Mouse (Mus musculus) brain, embryonic 14.5 days (tissue): ENCODE measurements around the gene Ccdc6.

Source experiments
- CTCF ChIP-seq: fragments of 200-500 bp; IDR thresholded peaks from 2 replicates; pipeline ENCODE4 v1.5.1; 2012; ENCODE audit warnings: inconsistent platforms, mild to moderate bottlenecking, moderate library complexity, borderline replicate concordance; ENCODE audit not compliant: insufficient read depth, insufficient read length; ENCODE audit errors: extremely low read depth
- POLR2A ChIP-seq: fragments of 200-500 bp; IDR thresholded peaks from 2 replicates; pipeline ENCODE4 v1.6.1; 2012; ENCODE audit warnings: mild to moderate bottlenecking, inconsistent platforms, borderline replicate concordance; ENCODE audit not compliant: poor library complexity, insufficient read depth, insufficient read length, severe bottlenecking; ENCODE audit errors: extremely low read depth

GRCm38 (mm10) chr10:70189864-70190263, 92.9 kb downstream of the Ccdc6 start:
- TF ChIP-seq CTCF: peak; percentile 41; the same call in 1 of the 2 replicates
- TF ChIP-seq POLR2A: no peak
